Mouse (Mus musculus) lung, postnatal 0 days (tissue): ENCODE measurements at regions not wholly inside any gene's neighbourhood (a gene's known extent, or its start where the extent isn't known, plus 50 kb on each side); places are given as distances from the start of the nearest gene placed in this dataset.

Experiments used
- ATAC-seq: fragments of 200-750 bp; cut with Nextera tagmentation; 2 replicates; pipeline ENCODE4 v1.8.0; 2017; ENCODE audit warnings: moderate library complexity
- DNase-seq: peaks from one replicate; pipeline ENCODE4 v3.0.0-alpha.2; 2016; ENCODE audit warnings: low spot score
- H3K27ac ChIP-seq: fragments of 300-500 bp; sonication (generic); 2 replicates; pipeline ENCODE4 v1.5.1; 2014; ENCODE audit warnings: antibody characterized with exemption, mild to moderate bottlenecking, low read length, mixed read lengths
- H3K27me3 ChIP-seq: fragments of 300-500 bp; sonication (generic); replicated peaks from 2 replicates; pipeline ENCODE4 v1.6.1; 2014; ENCODE audit warnings: low read length, mixed read lengths; ENCODE audit not compliant: insufficient read depth
- H3K36me3 ChIP-seq: fragments of 300-500 bp; sonication (generic); 2 replicates; pipeline ENCODE4 v1.6.1; 2014; ENCODE audit warnings: low read length, mixed read lengths; ENCODE audit not compliant: insufficient read depth
- H3K4me1 ChIP-seq: fragments of 300-500 bp; sonication (generic); 2 replicates; pipeline ENCODE4 v1.6.1; 2014; ENCODE audit warnings: antibody characterized with exemption, low read depth, low read length, mixed read lengths; ENCODE audit not compliant: insufficient read depth
- H3K4me2 ChIP-seq: fragments of 300-500 bp; sonication (generic); replicated peaks from 2 replicates; pipeline ENCODE4 v1.6.1; 2014; ENCODE audit warnings: low read depth, mild to moderate bottlenecking, low read length, moderate library complexity, mixed read lengths
- H3K4me3 ChIP-seq: fragments of 300-500 bp; sonication (generic); 2 replicates; pipeline ENCODE4 v1.5.1; 2014; ENCODE audit warnings: low read depth, low read length
- H3K9ac ChIP-seq: fragments of 300-500 bp; sonication (generic); replicated peaks from 2 replicates; pipeline ENCODE4 v1.6.1; 2014; ENCODE audit warnings: low read depth, mild to moderate bottlenecking
- H3K9me3 ChIP-seq: fragments of 300-500 bp; sonication (generic); 2 replicates; pipeline ENCODE4 v1.6.1; 2016; ENCODE audit warnings: low read length, mixed read lengths
- CTCF ChIP-seq: IDR thresholded peaks from 2 replicates; pipeline ENCODE4 v1.5.1; 2016; ENCODE audit warnings: antibody characterized with exemption, mild to moderate bottlenecking
- EP300 ChIP-seq: IDR thresholded peaks from 2 replicates; pipeline ENCODE4 v1.6.1; 2016; ENCODE audit warnings: antibody characterized with exemption, mild to moderate bottlenecking, control low read depth
- WGBS: fragments of 180-500 bp; shearing (Covaris S2); extraction: QIAGEN DNeasy Blood & Tissue Kit; methylation state at CpG from one replicate; pipeline ENCODE4 v1.1.7; 2014; 5-methylcytosine and 5-hydroxymethylcytosine counted together

DNA sequence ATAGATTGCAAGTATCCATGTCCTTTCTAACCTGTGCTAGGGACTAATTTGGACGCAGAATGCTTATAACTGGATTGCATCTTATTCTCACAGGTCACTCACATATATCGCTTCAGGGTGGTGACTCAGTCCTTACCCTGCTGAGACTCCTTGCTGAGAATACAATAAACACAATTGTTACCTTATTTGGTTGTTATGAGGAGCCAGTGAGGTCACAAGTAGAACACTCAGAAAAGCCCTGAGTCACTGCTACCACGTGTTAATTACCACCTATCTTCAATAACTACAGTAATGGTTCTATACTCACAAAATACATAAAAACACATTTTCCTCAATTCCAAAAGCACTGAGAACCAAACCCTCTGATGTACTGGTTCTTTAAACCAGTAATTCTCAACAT, 479.8 kb upstream of the Fat1 start:
- ATAC-seq (no peak), DNase-seq (no peak)
- Histone ChIP-seq H3K27ac (no peak overlapping the region), H3K4me3 (no peak overlapping the region), H3K27me3 (no peaks in the 10 kb centered on the region), H3K9ac (no peak overlapping the region), H3K36me3 (no peaks in the 10 kb centered on the region), H3K4me2 (no peak overlapping the region), H3K4me1 (no peaks in the 10 kb centered on the region), H3K9me3 (no peaks in the 10 kb centered on the region)
- TF ChIP-seq CTCF (no peak), EP300 (no peak)
- 74% methylated on average over 3 of the region's 3 CpGs for WGBS

- H3K9ac ChIP-seq = no peak overlapping the region
- no peak overlapping the region for H3K4me2 ChIP-seq
- ATAC-seq (peak; percentile 78), DNase-seq (peak; percentile 64)
- no peaks in the 10 kb centered on the region for H3K9me3 ChIP-seq
- no peak overlapping the region for H3K27ac ChIP-seq
- H3K36me3 ChIP-seq = no peaks in the 10 kb centered on the region
- no peak overlapping the region for H3K4me3 ChIP-seq
- WGBS = 62% methylated on average over 7 of the region's 7 CpGs
- no peaks in the 10 kb centered on the region for H3K27me3 ChIP-seq
- TF ChIP-seq EP300 = no peak
- TF ChIP-seq CTCF = no peak
- H3K4me1 ChIP-seq = no peaks in the 10 kb centered on the region
Observed at GRCm38 (mm10) chr8:44456336-44456735, 478.9 kb upstream of the Fat1 start.

DNA sequence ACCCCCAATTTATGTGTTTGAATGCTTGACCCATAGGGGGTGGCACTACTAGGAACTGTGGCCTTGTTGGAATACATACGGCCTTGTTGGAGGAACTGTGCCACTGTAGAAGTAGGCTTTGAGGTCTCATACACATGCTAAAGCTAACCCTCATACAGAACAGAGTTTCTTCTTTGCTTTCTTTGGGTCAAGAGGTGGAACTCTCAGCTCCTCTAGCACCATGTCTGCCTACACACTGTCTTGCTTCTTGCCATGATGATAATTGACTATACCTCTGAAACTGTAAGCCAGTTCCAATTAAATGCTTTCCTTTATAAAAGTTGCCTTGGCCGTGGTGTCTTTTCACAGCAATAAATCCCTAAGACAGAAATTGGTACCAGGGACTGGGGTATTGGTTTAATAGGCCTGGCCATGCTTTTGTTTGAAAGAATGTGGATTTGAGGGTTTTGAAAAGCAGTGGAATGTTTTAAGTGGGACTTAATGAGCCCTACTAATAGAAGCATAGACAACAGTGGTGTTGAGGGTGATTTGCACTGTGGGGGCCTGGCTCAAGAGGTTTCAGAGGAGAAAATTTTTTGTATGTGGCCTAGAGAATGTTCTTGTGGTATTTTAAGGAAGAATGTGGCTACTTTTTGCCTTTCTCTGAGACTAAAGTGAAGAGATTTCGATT, 468.7 kb upstream of the Fat1 start:
- Histone ChIP-seq H3K9ac (no peak overlapping the region), H3K36me3 (no peaks in the 10 kb centered on the region), H3K4me3 (no peak overlapping the region), H3K27me3 (no peaks in the 10 kb centered on the region), H3K9me3 (no peaks in the 10 kb centered on the region), H3K4me2 (no peak overlapping the region), H3K27ac (no peak overlapping the region), H3K4me1 (no peaks in the 10 kb centered on the region)
- WGBS = 51% methylated on average over 3 of the region's 3 CpGs
- TF ChIP-seq CTCF (no peak), EP300 (peak; percentile 55)
- DNase-seq = peak; percentile 21
- ATAC-seq = peak; percentile 57; the same call in 1 of the 2 replicates

- WGBS = 62% methylated on average over 1 of the region's 1 CpGs
- H3K9me3 ChIP-seq = no peaks in the 10 kb centered on the region
- no peak overlapping the region for H3K9ac ChIP-seq
- TF ChIP-seq CTCF (no peak), EP300 (no peak)
- H3K27me3 ChIP-seq = no peaks in the 10 kb centered on the region
- no peaks in the 10 kb centered on the region for H3K36me3 ChIP-seq
- no peak overlapping the region for H3K4me2 ChIP-seq
- H3K4me1 ChIP-seq = no peaks in the 10 kb centered on the region
- DNase-seq = no peak
- H3K27ac ChIP-seq = no peak overlapping the region
- H3K4me3 ChIP-seq = no peak overlapping the region
- ATAC-seq = no peak
Observed at GRCm38 (mm10) chr8:44512876-44513275, 422.4 kb upstream of the Fat1 start.

GRCm38 (mm10) chr8:44525915-44526314, 409.3 kb upstream of the Fat1 start:
- Histone ChIP-seq H3K4me2 (no peak overlapping the region), H3K9me3 (no peaks in the 10 kb centered on the region), H3K4me1 (no peaks in the 10 kb centered on the region), H3K9ac (no peak overlapping the region), H3K36me3 (no peaks in the 10 kb centered on the region), H3K4me3 (no peak overlapping the region), H3K27me3 (no peaks in the 10 kb centered on the region), H3K27ac (no peak overlapping the region)
- no peak for TF ChIP-seq CTCF
- no peak for TF ChIP-seq EP300
- DNase-seq (peak; percentile 36), ATAC-seq (peak; percentile 87)

GRCm38 (mm10) chr8:44529696-44530095, 405.6 kb upstream of the Fat1 start:
- Histone ChIP-seq H3K27me3 (no peaks in the 10 kb centered on the region), H3K4me3 (no peak overlapping the region), H3K27ac (no peak overlapping the region), H3K4me1 (no peaks in the 10 kb centered on the region), H3K36me3 (no peaks in the 10 kb centered on the region), H3K9me3 (no peaks in the 10 kb centered on the region), H3K9ac (no peak overlapping the region), H3K4me2 (no peak overlapping the region)
- TF ChIP-seq CTCF (no peak), EP300 (no peak)
- WGBS = 59% methylated on average over 1 of the region's 1 CpGs
- no peak for DNase-seq
- no peak for ATAC-seq

- no peak overlapping the region for H3K4me3 ChIP-seq
- ATAC-seq (no peak), DNase-seq (no peak)
- H3K27ac ChIP-seq = no peak overlapping the region
- H3K4me2 ChIP-seq = no peak overlapping the region
- no peaks in the 10 kb centered on the region for H3K36me3 ChIP-seq
- H3K9me3 ChIP-seq = no peaks in the 10 kb centered on the region
- no peak overlapping the region for H3K9ac ChIP-seq
- no peaks in the 10 kb centered on the region for H3K4me1 ChIP-seq
- 66% methylated on average over 3 of the region's 3 CpGs for WGBS
- no peaks in the 10 kb centered on the region for H3K27me3 ChIP-seq
- TF ChIP-seq EP300 (no peak), CTCF (no peak)
Observed at GRCm38 (mm10) chr8:44548885-44549284, 386.4 kb upstream of the Fat1 start.
